Mouse (Mus musculus) forebrain, postnatal 0 days (tissue): ENCODE measurements around the gene Wdr25. TPM values are rescaled to one million over a fixed set of nuclear protein-coding genes. Genes with fewer than 3 reads are reported as not detected.

Experiments used
- ATAC-seq: fragments of 200-750 bp; cut with Nextera tagmentation; 2 replicates; pipeline ENCODE4 v1.8.0; 2017; ENCODE audit warnings: mild to moderate bottlenecking, moderate library complexity
- DNase-seq: peaks from one replicate; pipeline ENCODE4 v3.0.0-alpha.2; 2015
- H3K27ac ChIP-seq: fragments of 300-500 bp; sonication (generic); 2 replicates; pipeline ENCODE4 v1.5.1; 2014; ENCODE audit warnings: low read depth, mild to moderate bottlenecking, antibody characterized with exemption, low read length, moderate library complexity, mixed read lengths
- H3K27me3 ChIP-seq: fragments of 300-500 bp; sonication (generic); 2 replicates; pipeline ENCODE4 v1.6.1; 2014; ENCODE audit warnings: mild to moderate bottlenecking, low read length, mixed read lengths; ENCODE audit not compliant: insufficient read depth
- H3K36me3 ChIP-seq: fragments of 300-500 bp; sonication (generic); 2 replicates; pipeline ENCODE4 v1.6.1; 2014; ENCODE audit warnings: mild to moderate bottlenecking, moderate library complexity; ENCODE audit not compliant: insufficient read depth
- H3K4me1 ChIP-seq: fragments of 300-500 bp; sonication (generic); 2 replicates; pipeline ENCODE4 v1.6.1; 2014; ENCODE audit warnings: antibody characterized with exemption; ENCODE audit not compliant: insufficient read depth
- H3K4me2 ChIP-seq: fragments of 300-500 bp; sonication (generic); 2 replicates; pipeline ENCODE4 v1.6.1; 2014; ENCODE audit warnings: low read depth, mild to moderate bottlenecking, moderate library complexity
- H3K4me3 ChIP-seq: fragments of 300-500 bp; sonication (generic); 2 replicates; pipeline ENCODE4 v1.5.1; 2014; ENCODE audit warnings: low read depth, low read length, mixed read lengths
- H3K9ac ChIP-seq: fragments of 300-500 bp; sonication (generic); 2 replicates; pipeline ENCODE4 v1.6.1; 2014; ENCODE audit warnings: mild to moderate bottlenecking
- H3K9me3 ChIP-seq: fragments of 300-500 bp; sonication (generic); 2 replicates; pipeline ENCODE4 v1.6.1; 2016; ENCODE audit warnings: low read length
- CTCF ChIP-seq: sonication (generic); IDR thresholded peaks from 2 replicates; pipeline ENCODE4 v1.5.1; 2016; ENCODE audit warnings: antibody characterized with exemption, control low read depth, low read depth
- WGBS: fragments of 180-500 bp; shearing (Covaris S2); extraction: QIAGEN DNeasy Blood & Tissue Kit; methylation state at CpG from one replicate; pipeline ENCODE4 v1.1.7; 2014; 5-methylcytosine and 5-hydroxymethylcytosine counted together
- polyA plus RNA-seq: library from polyadenylated mRNA; unstranded; fragments of >200 nt; fragmentation: Nextera tagmentation; extraction: Ambion mirVana; gene quantifications from 2 replicates; pipeline ENCODE4 v1.2.1, GENCODE M21; 2015
- total RNA-seq: library from RNA; depleted of rRNA; stranded (reverse); fragments of >200 nt; gene quantifications from 2 replicates; pipeline ENCODE4 v1.2.3, GENCODE M21; 2014

Wdr25 gene
- total and polyA plus RNA-seq, 2 experiments from 2014 or later = 5.3 to 6.2 TPM

DNA sequence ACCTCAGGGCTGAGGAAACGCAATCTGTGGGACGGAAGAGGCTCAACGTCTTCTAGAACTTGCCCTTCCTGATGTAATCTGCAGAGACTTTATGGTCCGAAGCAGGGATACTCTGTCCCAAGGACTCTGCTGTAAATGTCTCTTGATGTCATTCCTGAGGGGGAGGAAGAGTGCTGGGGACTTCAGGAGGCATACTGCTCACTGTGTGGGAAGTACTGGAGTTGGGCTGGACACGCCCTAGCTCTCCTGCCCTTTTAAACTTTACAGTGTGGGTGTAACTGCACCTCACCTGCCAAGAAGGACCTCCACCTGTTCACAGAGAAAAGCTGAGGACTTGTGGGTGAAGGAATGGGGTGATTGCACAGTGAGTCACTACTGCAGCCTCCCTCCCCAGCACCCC lies 12.8 kb upstream of the Wdr25 start:
- Histone ChIP-seq H3K4me1 (no peaks in the 10 kb centered on the region), H3K36me3 (peaks cover 69% of the 10 kb centered on the region), H3K9me3 (no peaks in the 10 kb centered on the region), H3K27ac (no peak overlapping the region), H3K4me3 (no peak overlapping the region), H3K4me2 (no peak overlapping the region), H3K9ac (no peak overlapping the region), H3K27me3 (no peaks in the 10 kb centered on the region)
- DNase-seq = no peak
- no peak for TF ChIP-seq CTCF
- 97% methylated on average over 5 of the region's 5 CpGs for WGBS
- no peak for ATAC-seq

DNA sequence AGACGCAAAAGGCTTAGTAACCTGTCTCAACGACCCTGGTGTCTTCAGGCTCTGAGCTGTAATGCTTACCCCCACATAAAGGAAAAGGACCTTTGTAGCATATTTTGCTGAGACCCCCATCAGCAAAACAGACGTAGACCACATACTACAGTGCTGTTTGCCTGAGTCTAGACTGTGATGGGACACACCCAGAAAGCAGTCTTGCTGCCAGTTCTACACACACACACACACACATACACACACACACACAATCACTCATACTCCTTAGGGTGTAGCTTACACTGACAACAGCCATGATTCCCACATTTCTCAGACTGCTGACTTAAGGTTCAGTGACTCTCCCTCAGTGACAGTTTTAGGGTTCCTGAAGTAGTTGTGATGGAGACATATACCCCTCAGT lies 12.2 kb upstream of the Wdr25 start:
- H3K27me3 ChIP-seq = no peaks in the 10 kb centered on the region
- no peak for DNase-seq
- 92% methylated on average over 3 of the region's 3 CpGs for WGBS
- H3K9me3 ChIP-seq = no peaks in the 10 kb centered on the region
- H3K36me3 ChIP-seq = peaks cover 69% of the 10 kb centered on the region
- no peak overlapping the region for H3K9ac ChIP-seq
- no peak overlapping the region for H3K4me3 ChIP-seq
- H3K27ac ChIP-seq = no peak overlapping the region
- H3K4me2 ChIP-seq = no peak overlapping the region
- no peaks in the 10 kb centered on the region for H3K4me1 ChIP-seq
- TF ChIP-seq CTCF = no peak
- no peak for ATAC-seq

DNA sequence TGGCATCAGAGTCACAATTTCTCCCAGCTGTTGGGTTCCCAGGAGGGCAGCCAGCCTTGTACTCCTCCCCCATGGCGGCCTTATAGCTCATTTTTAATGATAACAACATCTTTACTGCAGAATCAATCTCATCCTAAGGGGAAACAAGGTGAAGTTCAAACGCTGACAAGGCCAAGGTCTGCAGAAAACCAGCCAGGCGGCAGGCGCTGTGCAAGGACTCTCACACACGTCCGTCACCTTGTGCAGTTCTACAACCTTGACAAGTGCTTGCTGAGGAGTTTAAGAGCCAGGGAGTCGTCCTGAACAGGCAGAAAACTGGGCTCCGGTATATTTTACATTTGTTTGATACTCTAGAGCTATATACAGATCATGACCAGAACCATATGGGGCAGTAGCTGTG lies 10.7 kb upstream of the Wdr25 start:
- WGBS = 87% methylated on average over 8 of the region's 8 CpGs
- no peaks in the 10 kb centered on the region for H3K4me1 ChIP-seq
- DNase-seq (no peak), ATAC-seq (no peak)
- H3K9me3 ChIP-seq = no peaks in the 10 kb centered on the region
- no peak overlapping the region for H3K4me2 ChIP-seq
- no peaks in the 10 kb centered on the region for H3K27me3 ChIP-seq
- H3K27ac ChIP-seq = no peak overlapping the region
- TF ChIP-seq CTCF = no peak
- peaks cover 78% of the 10 kb centered on the region for H3K36me3 ChIP-seq
- no peak overlapping the region for H3K9ac ChIP-seq
- no peak overlapping the region for H3K4me3 ChIP-seq

DNA sequence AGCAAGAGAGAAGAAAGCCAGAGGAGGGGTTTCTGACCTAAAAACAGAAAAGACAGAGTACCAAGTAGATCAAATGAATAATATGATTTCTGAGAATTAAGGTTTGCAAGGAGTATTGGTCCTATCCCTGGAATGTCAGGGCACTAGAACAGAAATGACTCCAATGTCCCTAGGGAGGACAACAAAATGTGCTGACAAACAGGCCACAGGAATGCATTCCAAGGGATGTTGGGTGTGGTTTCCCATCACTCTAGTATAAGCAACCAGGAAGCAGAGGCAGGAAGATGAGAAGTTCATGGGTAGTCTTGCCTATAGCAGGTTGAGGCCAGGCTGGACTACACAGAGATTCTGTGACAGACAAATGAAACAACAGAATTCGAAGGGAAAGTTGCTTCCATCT lies 7.5 kb upstream of the Wdr25 start:
- H3K9me3 ChIP-seq = no peaks in the 10 kb centered on the region
- no peak overlapping the region for H3K4me2 ChIP-seq
- H3K4me3 ChIP-seq = no peak overlapping the region
- TF ChIP-seq CTCF = no peak
- no peaks in the 10 kb centered on the region for H3K27me3 ChIP-seq
- WGBS = 87% methylated on average over 1 of the region's 1 CpGs
- no peaks in the 10 kb centered on the region for H3K4me1 ChIP-seq
- H3K9ac ChIP-seq = no peak overlapping the region
- DNase-seq (no peak), ATAC-seq (no peak)
- no peak overlapping the region for H3K27ac ChIP-seq
- peaks cover 70% of the 10 kb centered on the region for H3K36me3 ChIP-seq

DNA sequence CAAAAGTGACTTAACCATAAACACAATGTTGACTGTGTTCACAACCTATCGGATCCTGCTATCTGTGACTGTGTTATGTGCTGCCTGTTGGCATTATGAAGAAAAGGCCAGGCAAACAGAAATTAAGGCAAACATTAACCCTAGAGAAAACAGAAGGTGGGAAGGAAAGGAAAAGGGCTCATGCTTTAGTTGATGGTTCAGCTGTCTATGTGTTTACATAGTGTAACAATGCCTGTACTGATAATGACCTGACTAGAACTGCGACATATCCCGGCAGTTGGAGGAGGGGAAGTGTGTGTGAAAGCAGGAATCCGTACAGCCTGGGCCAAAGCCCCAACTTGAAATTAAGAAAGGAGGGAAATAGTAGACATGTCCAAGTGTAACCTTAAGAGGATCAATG lies 6.4 kb upstream of the Wdr25 start:
- H3K9me3 ChIP-seq = no peaks in the 10 kb centered on the region
- TF ChIP-seq CTCF = no peak
- H3K27ac ChIP-seq = no peak overlapping the region
- DNase-seq (no peak), ATAC-seq (no peak)
- H3K27me3 ChIP-seq = no peaks in the 10 kb centered on the region
- 92% methylated on average over 4 of the region's 4 CpGs for WGBS
- no peak overlapping the region for H3K4me2 ChIP-seq
- H3K9ac ChIP-seq = no peak overlapping the region
- H3K36me3 ChIP-seq = peaks cover 64% of the 10 kb centered on the region
- H3K4me1 ChIP-seq = no peaks in the 10 kb centered on the region
- H3K4me3 ChIP-seq = no peak overlapping the region

DNA sequence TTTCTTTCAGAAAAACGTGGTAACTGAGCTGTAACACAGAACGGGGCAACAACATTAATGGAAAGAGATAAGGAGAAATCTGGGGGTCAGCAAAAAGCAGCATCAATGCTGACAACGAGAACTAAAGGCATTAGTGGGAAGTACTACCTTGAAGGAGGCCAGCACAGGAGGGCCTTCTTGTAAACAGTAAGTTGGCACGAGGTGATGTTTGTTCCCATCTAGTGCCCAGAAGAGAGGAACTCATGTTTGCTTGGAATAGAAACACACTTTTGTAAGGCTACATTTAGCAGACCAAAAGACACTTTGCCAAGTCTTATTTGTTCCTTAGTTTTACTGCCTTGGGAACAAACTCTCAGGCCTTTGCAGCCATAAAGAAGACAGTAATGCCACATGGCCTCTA lies 4.8 kb upstream of the Wdr25 start:
- Histone ChIP-seq H3K9me3 (no peaks in the 10 kb centered on the region), H3K4me3 (no peak overlapping the region), H3K27me3 (no peaks in the 10 kb centered on the region), H3K27ac (no peak overlapping the region), H3K9ac (no peak overlapping the region), H3K4me1 (peaks cover 9% of the 10 kb centered on the region), H3K4me2 (no peak overlapping the region), H3K36me3 (peaks cover 50% of the 10 kb centered on the region)
- no peak for ATAC-seq
- WGBS = 88% methylated on average over 4 of the region's 4 CpGs
- TF ChIP-seq CTCF = no peak
- DNase-seq = no peak

DNA sequence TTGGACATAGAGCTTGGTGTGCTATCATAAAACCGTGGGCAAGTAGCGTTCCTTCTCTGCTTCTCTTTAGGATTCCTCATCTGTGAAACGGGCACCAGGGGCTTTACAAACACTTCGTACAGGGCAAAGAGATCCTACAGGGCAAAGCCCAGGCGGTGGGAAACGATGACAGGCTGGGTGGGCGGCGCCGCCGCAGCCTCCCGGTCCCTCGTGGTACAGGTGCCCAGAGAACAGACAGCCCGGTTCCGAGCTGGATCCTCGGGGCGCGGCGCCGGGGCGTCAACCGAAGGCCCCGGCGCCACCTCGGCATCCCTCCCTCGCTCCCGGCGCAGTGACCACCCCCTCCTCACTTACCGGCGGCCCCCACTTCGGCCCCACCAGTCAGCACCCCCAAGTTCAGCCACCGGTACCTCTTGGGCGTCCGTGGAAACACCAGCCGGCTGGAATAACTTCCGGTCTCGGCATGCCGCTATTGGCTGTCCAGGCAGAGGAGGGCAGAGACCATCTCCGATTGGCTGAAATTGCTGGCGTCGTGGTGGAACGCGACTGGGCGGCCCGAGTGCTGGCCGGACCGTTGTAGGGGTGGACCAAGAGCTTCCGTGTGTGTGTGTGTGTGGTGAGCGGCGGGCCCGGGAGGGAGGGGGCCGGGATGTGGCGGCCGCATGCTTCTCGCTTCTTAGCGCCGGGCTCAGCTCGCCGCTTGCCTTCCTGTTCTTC lies 442 bp downstream of the Wdr25 start, which contains the start of gene Wars:
Gene Wars (minus strand): TSS at position 460 of the 717 bp plus-strand sequence.
- Histone ChIP-seq H3K4me3 (peak within 1 kb of the TSS; percentile 95), H3K36me3 (peaks cover 6% of the 10 kb centered on the region; the same call in 1 of the 2 replicates), H3K4me1 (peaks cover 15% of the 10 kb centered on the region), H3K9ac (peak within 1 kb of the TSS; percentile 68), H3K27me3 (no peaks in the 10 kb centered on the region), H3K9me3 (no peaks in the 10 kb centered on the region), H3K27ac (0 out of 2 replicates have a peak within 1 kb of the TSS, but pooled peaks have one; percentile 29), H3K4me2 (peak within 1 kb of the TSS; percentile 65)
- no peak for TF ChIP-seq CTCF
- ATAC-seq (peak; percentile 99), DNase-seq (peak; percentile 97)
- WGBS = 2% methylated on average over 55 of the region's 58 CpGs
